Mouse (Mus musculus) MEL (cell line): Measurements from ENCODE around the gene Pip4k2a.

Source experiments
- CTCF ChIP-seq, 3 experiments: IDR thresholded peaks in 2 of 3; conservative IDR thresholded peaks in 1 of 3; 2 replicates each; pipeline ENCODE4 v1.5.1; 2011 to 2012; ENCODE audit warnings: low read length in 3 of 3, low read depth in 2 of 3, mild to moderate bottlenecking in 2 of 3, improper control_type of control experiment in 1 of 3, inconsistent platforms in 1 of 3, mixed read lengths in 1 of 3, moderate library complexity in 1 of 3; ENCODE audit not compliant: control insufficient read depth in 1 of 3, insufficient read depth in 1 of 3, poor library complexity in 1 of 3, severe bottlenecking in 1 of 3
- EP300 ChIP-seq, 2 experiments: IDR thresholded peaks; 2 replicates each; pipeline ENCODE4 v1.6.1; 2011; ENCODE audit warnings: improper control_type of control experiment in 2 of 2, low read length in 2 of 2, low read depth in 1 of 2, mild to moderate bottlenecking in 1 of 2
- GATA1 ChIP-seq: IDR thresholded peaks from 2 replicates; pipeline ENCODE4 v1.6.1; 2011; ENCODE audit warnings: low read depth, low read length, improper control_type of control experiment
- HCFC1 ChIP-seq: IDR thresholded peaks from 2 replicates; pipeline ENCODE4 v1.6.1; 2012; ENCODE audit warnings: low read depth, mild to moderate bottlenecking, inconsistent platforms, low read length, improper control_type of control experiment, moderate library complexity
- KAT2A ChIP-seq: conservative IDR thresholded peaks from 2 replicates; pipeline ENCODE4 v1.6.1; 2012; ENCODE audit warnings: low read depth, low read length, improper control_type of control experiment, inconsistent platforms
- MAZ ChIP-seq: IDR thresholded peaks from 2 replicates; pipeline ENCODE4 v1.6.1; 2012; ENCODE audit warnings: low read depth, mild to moderate bottlenecking, inconsistent platforms, low read length, improper control_type of control experiment
- MEF2A ChIP-seq: IDR thresholded peaks from 2 replicates; pipeline ENCODE4 v1.6.1; 2014; ENCODE audit warnings: low read depth, mild to moderate bottlenecking, inconsistent platforms, low read length, improper control_type of control experiment; ENCODE audit not compliant: poor library complexity, insufficient replicate concordance, severe bottlenecking; ENCODE audit errors: extremely low read depth
- NRF1 ChIP-seq: IDR thresholded peaks from 2 replicates; pipeline ENCODE4 v1.6.1; 2014; ENCODE audit warnings: low read depth, mild to moderate bottlenecking, inconsistent platforms, low read length, improper control_type of control experiment, moderate library complexity; ENCODE audit not compliant: poor library complexity, insufficient read depth, severe bottlenecking
- POLR2A ChIP-seq, 2 experiments: IDR thresholded peaks; 2 replicates each; pipeline ENCODE4 v1.6.1; 2011 to 2012; ENCODE audit warnings: low read length in 2 of 2, mild to moderate bottlenecking in 2 of 2, control low read depth in 1 of 2, improper control_type of control experiment in 1 of 2, low read depth in 1 of 2, moderate library complexity in 1 of 2; ENCODE audit not compliant: control insufficient read depth in 1 of 2, insufficient read depth in 1 of 2, poor library complexity in 1 of 2
- SMC3 ChIP-seq: IDR thresholded peaks from 2 replicates; pipeline ENCODE4 v1.6.1; 2011; ENCODE audit warnings: low read depth, low read length, improper control_type of control experiment
- TAL1 ChIP-seq: IDR thresholded peaks from 2 replicates; pipeline ENCODE4 v1.6.1; 2012; ENCODE audit warnings: mild to moderate bottlenecking, inconsistent platforms, low read length, moderate library complexity, mixed read lengths
- TBP ChIP-seq: IDR thresholded peaks from 2 replicates; pipeline ENCODE4 v1.8.0; 2011; ENCODE audit warnings: low read depth, low read length, improper control_type of control experiment
- TCF12 ChIP-seq: IDR thresholded peaks from 2 replicates; pipeline ENCODE4 v1.6.1; 2014; ENCODE audit warnings: low read depth, mild to moderate bottlenecking, inconsistent platforms, low read length, improper control_type of control experiment, moderate library complexity
- USF1 ChIP-seq: IDR thresholded peaks from 2 replicates; pipeline ENCODE4 v1.6.1; 2014; ENCODE audit warnings: low read depth, mild to moderate bottlenecking, inconsistent platforms, low read length, improper control_type of control experiment, moderate library complexity

DNA sequence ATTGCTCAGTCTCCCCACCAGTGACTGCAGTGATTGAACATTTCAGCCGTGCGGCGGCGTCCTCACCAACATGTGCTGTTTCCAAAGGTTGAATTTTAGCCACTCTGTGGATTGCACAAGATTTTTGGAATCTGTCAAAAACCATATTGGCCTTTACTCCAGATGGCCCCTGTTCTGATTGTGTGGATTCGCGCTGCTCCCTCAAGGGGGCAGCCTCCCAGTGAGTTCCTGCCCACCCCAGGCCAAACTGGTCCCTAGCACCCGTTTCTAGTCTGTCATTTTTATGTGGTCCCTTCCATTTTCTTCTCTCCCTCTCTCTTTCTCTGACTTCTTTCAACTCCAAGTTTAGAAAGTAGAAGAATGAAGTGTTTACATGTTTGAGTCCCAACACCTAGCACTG, 178.4 kb downstream of the Pip4k2a start:
- TF ChIP-seq POLR2A (IDR thresholded peaks at IDR 0.05; ENCODE audit: control insufficient read depth in 1 of 2, insufficient read depth in 1 of 2, low read depth in 1 of 2, low read length in 2 of 2, poor library complexity in 1 of 2) (no peak), KAT2A (no peak), USF1 (no peak), TBP (no peak), CTCF (IDR thresholded peaks at IDR 0.05 in 2 of 3, conservative IDR thresholded peaks at IDR 0.05 in 1 of 3; ENCODE audit: control insufficient read depth in 1 of 3, insufficient read depth in 1 of 3, low read depth in 2 of 3, low read length in 3 of 3, poor library complexity in 1 of 3, severe bottlenecking in 1 of 3) (peak in 2 of 3 experiments; percentile 61 to 63; a peak in 5 of 6 replicates), NRF1 (no peak), MAZ (no peak), HCFC1 (no peak), EP300 (IDR thresholded peaks at IDR 0.05; ENCODE audit: low read depth in 1 of 2, low read length in 2 of 2) (no peak), SMC3 (peak; percentile 73), TCF12 (no peak), TAL1 (no peak), GATA1 (no peak), MEF2A (no peak)
